Comparison of ENCODE assay signal across 9 mouse cellular contexts in the genomic region with DNA sequence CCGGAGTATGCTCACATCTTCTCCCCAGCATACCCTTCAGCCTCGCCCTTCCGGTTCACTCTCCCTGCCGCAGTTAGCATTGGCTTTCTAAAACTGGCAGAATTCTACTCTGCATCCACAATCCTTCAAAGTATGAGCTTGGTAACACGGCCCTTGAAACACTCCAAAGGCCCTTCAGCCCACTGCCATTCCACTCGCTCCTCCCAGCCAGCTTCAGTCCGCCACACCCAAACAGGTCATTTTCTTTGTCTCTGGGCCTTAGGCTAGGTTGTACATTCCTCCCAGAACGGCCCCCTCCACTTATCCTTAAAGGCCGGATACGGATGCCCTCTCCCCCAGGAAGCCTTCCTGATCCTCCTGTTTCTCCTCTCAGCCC. TPM values are rescaled to one million over a fixed set of nuclear protein-coding genes. Genes with fewer than 3 reads are reported as not detected.
DNase-seq lines count a peak whose midpoint lies in the region; ATAC-seq and TF ChIP-seq lines count a peak whose summit lies in the region.
"Had no signal": no experiment of that assay in that cellular context is flagged by ENCODE, and none has a peak within 500 bp of the region (broad histone marks: within the 10 kb centered on the region; RNA-seq: fewer than 3 reads in every experiment).

No protein-coding gene starts in this region.

- no peak for ATAC-seq in midbrain, embryonic 15.5 days (replicated peaks)
- ATAC-seq in midbrain, embryonic 14.5 days (ENCODE audit: low FRiP score, low TSS enrichment), result no peak
- ATAC-seq in liver, embryonic 12.5 days, result no peak
- ATAC-seq in stomach, embryonic 15.5 days (ENCODE audit: insufficient read depth, low FRiP score, low read depth), result no peak; the same call in 1 of the 2 replicates

- H3K27ac ChIP-seq in midbrain, embryonic 15.5 days, result no peak overlapping the region
- H3K27ac ChIP-seq in midbrain, embryonic 14.5 days (replicated peaks; ENCODE audit: low read depth, low read length), result no peak overlapping the region
- peak overlapping the region; percentile 40; the same call in 1 of the 2 replicates for H3K27ac ChIP-seq in liver, embryonic 12.5 days
- H3K27ac ChIP-seq in stomach, embryonic 15.5 days, result peak overlapping the region; percentile 91
- H3K27ac ChIP-seq in layer of hippocampus, adult 2 months, result no peak overlapping the region

- no peaks in the 10 kb centered on the region for H3K27me3 ChIP-seq in midbrain, embryonic 15.5 days (replicated peaks)
- no peaks in the 10 kb centered on the region for H3K27me3 ChIP-seq in midbrain, embryonic 14.5 days (ENCODE audit: control insufficient read depth, insufficient read depth, low read length)
- H3K27me3 ChIP-seq in liver, embryonic 12.5 days (replicated peaks), result no peaks in the 10 kb centered on the region
- H3K27me3 ChIP-seq in stomach, embryonic 15.5 days (replicated peaks), result no peaks in the 10 kb centered on the region

- no peaks in the 10 kb centered on the region for H3K36me3 ChIP-seq in midbrain, embryonic 15.5 days (replicated peaks)
- no peaks in the 10 kb centered on the region for H3K36me3 ChIP-seq in midbrain, embryonic 14.5 days (ENCODE audit: control insufficient read depth, insufficient read depth, low read length)
- H3K36me3 ChIP-seq in liver, embryonic 12.5 days, result no peaks in the 10 kb centered on the region
- no peaks in the 10 kb centered on the region for H3K36me3 ChIP-seq in stomach, embryonic 15.5 days

- TF ChIP-seq CTCF in layer of hippocampus, adult 2 months (conservative IDR thresholded peaks at IDR 0.05), result no peak

- 38% methylated on average over 10 of the region's 10 CpGs for WGBS in midbrain, embryonic 15.5 days
- WGBS in midbrain, embryonic 14.5 days, result 40% methylated on average over 10 of the region's 10 CpGs
- 36% methylated on average over 10 of the region's 10 CpGs for WGBS in liver, embryonic 12.5 days (ENCODE audit: insufficient replicate concordance)
- WGBS in stomach, embryonic 15.5 days, result 28% methylated on average over 10 of the region's 10 CpGs

- H3K9me3 ChIP-seq in midbrain, embryonic 15.5 days, result no peaks in the 10 kb centered on the region
- H3K9me3 ChIP-seq in midbrain, embryonic 14.5 days (ENCODE audit: control insufficient read depth, low read length), result no peaks in the 10 kb centered on the region
- no peaks in the 10 kb centered on the region for H3K9me3 ChIP-seq in liver, embryonic 12.5 days (replicated peaks)
- H3K9me3 ChIP-seq in stomach, embryonic 15.5 days, result no peaks in the 10 kb centered on the region
- H3K9me3 ChIP-seq: megakaryocyte, embryonic 14.5 days had no signal

- H3K4me1 ChIP-seq in midbrain, embryonic 15.5 days, result peaks cover 18% of the 10 kb centered on the region; the same call in 1 of the 2 replicates
- H3K4me1 ChIP-seq in midbrain, embryonic 14.5 days (ENCODE audit: control insufficient read depth, insufficient read depth, low read length), result no peaks in the 10 kb centered on the region
- H3K4me1 ChIP-seq in liver, embryonic 12.5 days, result peaks cover 33% of the 10 kb centered on the region
- peaks cover 35% of the 10 kb centered on the region for H3K4me1 ChIP-seq in stomach, embryonic 15.5 days

- peak; percentile 7 for DNase-seq in adrenal gland, postnatal 14 days
- no peak for DNase-seq in adrenal gland, postnatal 10 days
- DNase-seq in midbrain, embryonic 14.5 days, result no peak
- no peak for DNase-seq in layer of hippocampus, adult 2 months (ENCODE audit: low spot score in 2 of 2)
- no peak for DNase-seq in cerebellum, adult 8-10 months

- 0 out of 2 replicates have a peak overlapping the region, but pooled peaks have one; percentile 2 for H3K4me2 ChIP-seq in midbrain, embryonic 15.5 days
- H3K4me2 ChIP-seq in midbrain, embryonic 14.5 days (ENCODE audit: low read length), result no peak overlapping the region
- H3K4me2 ChIP-seq in liver, embryonic 12.5 days, result peak overlapping the region; percentile 28; the same call in 1 of the 2 replicates
- peak overlapping the region; percentile 27 for H3K4me2 ChIP-seq in stomach, embryonic 15.5 days

- no peak overlapping the region for H3K9ac ChIP-seq in midbrain, embryonic 15.5 days
- no peak overlapping the region for H3K9ac ChIP-seq in midbrain, embryonic 14.5 days (replicated peaks; ENCODE audit: low read length)
- no peak overlapping the region for H3K9ac ChIP-seq in liver, embryonic 12.5 days
- no peak overlapping the region for H3K9ac ChIP-seq in stomach, embryonic 15.5 days

- H3K4me3 ChIP-seq in midbrain, embryonic 15.5 days, result no peak overlapping the region
- H3K4me3 ChIP-seq in midbrain, embryonic 14.5 days (replicated peaks; ENCODE audit: low read depth, low read length), result no peak overlapping the region
- no peak overlapping the region for H3K4me3 ChIP-seq in liver, embryonic 12.5 days
- no peak overlapping the region for H3K4me3 ChIP-seq in stomach, embryonic 15.5 days (replicated peaks)
- no peak overlapping the region for H3K4me3 ChIP-seq in layer of hippocampus, adult 2 months
- H3K4me3 ChIP-seq: megakaryocyte, embryonic 14.5 days had no signal

RNA-seq across cellular contexts. Expression of a gene that starts 26.1 kb away (rescaled TPM):
- 117 and 150 TPM in 2 replicates for total RNA-seq in adrenal gland, postnatal 14 days (2021)
- total RNA-seq in adrenal gland, postnatal 10 days (2021), result 100 to 1,000 TPM; 122 to 123 TPM
- 27.4 and 27.7 TPM in 2 replicates for polyA plus RNA-seq in midbrain, embryonic 15.5 days (2015; fragmentation: Nextera tagmentation; extraction: Ambion mirVana)
- 19.6 and 23.1 TPM in 2 replicates for polyA plus RNA-seq in midbrain, embryonic 14.5 days (2014; fragmentation: Nextera tagmentation; extraction: Ambion mirVana)
- polyA plus RNA-seq in liver, embryonic 12.5 days (2016; fragmentation: Nextera tagmentation; extraction: Ambion mirVana), result 35.9 and 42.2 TPM in 2 replicates
- 109 TPM in 2 replicates for polyA plus RNA-seq in stomach, embryonic 15.5 days (2015; fragmentation: Nextera tagmentation; extraction: Ambion mirVana)
- 10 to 100 TPM; 32.0 to 33.1 TPM for total RNA-seq in layer of hippocampus, adult 2 months (2021)

Comparison
In these comparisons a context has a peak if more than half of its experiments do, and no peak if none do; other contexts are left out.
1. H3K27ac ChIP-seq: peak in liver, embryonic 12.5 days (single experiment) and stomach, embryonic 15.5 days (single experiment); none in midbrain, embryonic 15.5 days (single experiment), midbrain, embryonic 14.5 days (single experiment) and layer of hippocampus, adult 2 months (single experiment).